Mouse (Mus musculus) hindbrain, embryonic 14.5 days (tissue): ENCODE data around the gene Kif3b. TPM values are rescaled to one million over a fixed set of nuclear protein-coding genes. Genes with fewer than 3 reads are reported as not detected.

ENCODE experiments used
- ATAC-seq: fragments of 200-750 bp; cut with Nextera tagmentation; 2 replicates; pipeline ENCODE4 v1.8.0; 2017; ENCODE audit warnings: moderate number of reproducible peaks, mild to moderate bottlenecking, moderate TSS enrichment, moderate library complexity; ENCODE audit not compliant: low FRiP score
- DNase-seq: peaks from one replicate; pipeline ENCODE4 v3.0.0-alpha.2; 2015; ENCODE audit warnings: low spot score
- H3K27ac ChIP-seq: fragments of 300-500 bp; sonication (generic); 2 replicates; pipeline ENCODE4 v1.5.1; 2014; ENCODE audit warnings: mild to moderate bottlenecking, moderate library complexity
- H3K27me3 ChIP-seq: fragments of 300-500 bp; sonication (generic); 2 replicates; pipeline ENCODE4 v1.6.1; 2014; ENCODE audit warnings: mild to moderate bottlenecking, low read length, mixed read lengths; ENCODE audit not compliant: control insufficient read depth, insufficient read depth
- H3K36me3 ChIP-seq: fragments of 300-500 bp; sonication (generic); replicated peaks from 2 replicates; pipeline ENCODE4 v1.6.1; 2014; ENCODE audit not compliant: control insufficient read depth, insufficient read depth
- H3K4me1 ChIP-seq: fragments of 300-500 bp; sonication (generic); replicated peaks from 2 replicates; pipeline ENCODE4 v1.6.1; 2014; ENCODE audit warnings: antibody characterized with exemption, low read length, mixed read lengths; ENCODE audit not compliant: control insufficient read depth, insufficient read depth
- H3K4me2 ChIP-seq: fragments of 300-500 bp; sonication (generic); replicated peaks from 2 replicates; pipeline ENCODE4 v1.6.1; 2014; ENCODE audit warnings: mild to moderate bottlenecking, moderate library complexity
- H3K4me3 ChIP-seq: fragments of 300-500 bp; sonication (generic); replicated peaks from 2 replicates; pipeline ENCODE4 v1.5.1; 2014; ENCODE audit warnings: mild to moderate bottlenecking, low read length
- H3K9ac ChIP-seq: fragments of 300-500 bp; sonication (generic); 2 replicates; pipeline ENCODE4 v1.6.1; 2014
- H3K9me3 ChIP-seq: fragments of 300-500 bp; sonication (generic); 2 replicates; pipeline ENCODE4 v1.6.1; 2016; ENCODE audit warnings: low read length; ENCODE audit not compliant: control insufficient read depth
- WGBS: fragments of 180-500 bp; shearing (Covaris S2); extraction: QIAGEN DNeasy Blood & Tissue Kit; methylation state at CpG from one replicate; pipeline ENCODE4 v1.1.7; 2014; 5-methylcytosine and 5-hydroxymethylcytosine counted together
- polyA plus RNA-seq: library from polyadenylated mRNA; unstranded; fragments of >200 nt; fragmentation: Nextera tagmentation; extraction: Ambion mirVana; gene quantifications from 2 replicates; pipeline ENCODE4 v1.2.1, GENCODE M21; 2014

Gene Kif3b
- 17.3 and 21.2 TPM in 2 replicates for polyA plus RNA-seq

DNA sequence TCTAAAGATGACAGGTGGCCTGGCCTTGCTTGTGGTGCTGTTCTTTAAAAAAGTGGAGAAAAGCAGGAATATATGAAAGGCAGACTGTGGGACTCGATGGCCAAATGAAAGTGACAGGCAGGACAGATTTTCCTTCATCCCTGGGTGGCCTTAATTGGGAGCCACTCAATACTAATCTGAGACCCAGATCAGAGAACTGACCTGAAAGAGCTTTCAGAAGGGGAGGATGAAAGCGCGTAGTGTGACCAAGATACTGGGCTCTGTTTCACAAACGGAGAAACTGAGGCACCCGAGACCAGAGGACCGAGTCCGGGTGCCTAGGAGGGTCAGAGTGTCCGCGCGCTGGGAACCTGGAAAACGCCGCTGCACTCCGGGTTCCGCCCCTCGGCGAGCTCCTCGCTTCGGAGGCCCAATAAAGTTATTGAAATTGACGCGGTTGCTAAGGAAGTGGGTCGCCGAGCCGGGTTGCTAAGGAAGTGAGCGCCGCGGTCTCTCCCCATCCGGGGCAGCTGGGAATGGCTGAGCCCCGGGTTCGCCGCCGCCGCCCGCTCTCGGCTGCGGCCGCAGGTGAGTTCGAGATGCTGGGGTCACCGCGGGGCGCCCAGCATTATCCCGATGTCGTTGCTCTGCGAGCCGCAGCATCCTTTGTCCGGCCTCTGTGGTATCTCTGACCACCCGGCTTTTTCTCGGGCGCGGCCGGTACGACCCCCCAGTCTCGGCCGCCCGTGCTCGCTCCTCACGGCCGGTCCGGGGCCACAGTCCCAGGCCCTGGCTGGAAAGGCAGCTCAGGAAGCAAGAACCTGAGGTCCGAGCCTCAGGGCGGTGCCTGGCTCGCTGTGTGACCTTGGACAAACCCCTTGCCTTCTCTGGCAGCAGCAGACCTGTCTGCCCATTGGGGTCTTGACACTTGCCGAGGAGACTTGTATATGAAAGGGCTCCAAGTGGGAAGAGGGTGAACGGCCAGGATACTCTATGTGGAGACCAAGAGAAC, at the start of gene Kif3b:
Kif3b (plus strand) TSS at position 476 of the 991 bp plus-strand sequence.
- under 1% methylated on average over 63 of the region's 63 CpGs for WGBS

DNA sequence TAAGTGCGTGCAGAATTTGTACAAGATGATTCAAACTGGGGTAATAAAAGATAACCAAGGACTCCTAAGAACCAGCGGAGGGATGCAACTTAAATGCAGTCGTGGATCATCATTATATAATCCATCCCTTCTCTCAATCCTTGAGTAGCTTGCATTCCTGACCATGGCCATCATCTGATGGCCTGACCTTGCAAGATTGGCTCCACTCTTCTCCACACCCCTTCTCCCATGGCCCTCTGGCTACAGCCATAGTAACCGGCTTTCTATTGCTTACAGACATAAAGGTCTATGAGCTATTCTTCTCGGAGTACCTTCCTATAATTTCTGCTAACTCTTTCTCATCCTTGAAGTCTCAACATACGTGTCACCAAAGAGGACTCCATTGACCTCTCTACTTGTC, 49.1 kb upstream of the Kif3b start:
- H3K4me2 ChIP-seq, result peak overlapping the region; percentile 90
- peaks cover 14% of the 10 kb centered on the region; the same call in 1 of the 2 replicates for H3K36me3 ChIP-seq
- no peaks in the 10 kb centered on the region for H3K27me3 ChIP-seq
- peak overlapping the region; percentile 98 for H3K9ac ChIP-seq
- WGBS, result 69% methylated on average over 6 of the region's 6 CpGs
- peak overlapping the region; percentile 94 for H3K4me3 ChIP-seq
- H3K9me3 ChIP-seq, result no peaks in the 10 kb centered on the region
- H3K27ac ChIP-seq, result peak overlapping the region; percentile 83; the same call in 1 of the 2 replicates
- ATAC-seq (no peak), DNase-seq (no peak)
- peaks cover 35% of the 10 kb centered on the region for H3K4me1 ChIP-seq

More for the DNA sequence above, at the start of gene Kif3b:
- Histone ChIP-seq H3K27ac (peak within 1 kb of the TSS; percentile 59; the same call in 1 of the 2 replicates), H3K4me2 (peak within 1 kb of the TSS; percentile 87), H3K4me3 (peak within 1 kb of the TSS; percentile 99), H3K4me1 (peaks cover 13% of the 10 kb centered on the region), H3K36me3 (no peaks in the 10 kb centered on the region), H3K27me3 (no peaks in the 10 kb centered on the region), H3K9me3 (no peaks in the 10 kb centered on the region), H3K9ac (peak within 1 kb of the TSS; percentile 99)
- ATAC-seq, result peak; percentile 92
- peak; percentile 92 for DNase-seq

DNA sequence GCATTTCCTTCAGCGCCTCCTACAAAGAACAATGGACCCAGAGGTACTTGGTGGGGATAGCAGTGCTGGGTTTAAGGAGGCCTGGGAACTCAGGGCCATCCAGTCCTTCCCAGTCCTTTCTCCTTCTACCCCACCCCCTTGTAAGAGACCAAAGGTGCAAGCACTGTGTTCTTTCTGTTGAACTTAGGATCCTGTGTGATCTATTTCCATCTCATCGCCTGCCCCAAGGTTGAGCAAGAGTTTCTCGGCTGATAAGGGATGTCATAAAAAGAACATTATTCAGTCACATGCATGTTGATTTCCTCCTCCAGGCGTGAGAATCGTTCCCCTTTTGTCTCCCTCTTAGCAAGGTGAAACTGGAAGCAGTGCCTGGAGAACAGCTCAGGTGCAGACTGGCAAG, 41.5 kb upstream of the Kif3b start:
- ATAC-seq (no peak), DNase-seq (no peak)
- Histone ChIP-seq H3K9me3 (no peaks in the 10 kb centered on the region), H3K27ac (no peak overlapping the region), H3K4me3 (no peak overlapping the region), H3K9ac (no peak overlapping the region), H3K27me3 (no peaks in the 10 kb centered on the region), H3K4me2 (no peak overlapping the region), H3K4me1 (no peaks in the 10 kb centered on the region), H3K36me3 (peaks cover 57% of the 10 kb centered on the region)
- WGBS, result 96% methylated on average over 5 of the region's 5 CpGs

GRCm38 (mm10) chr2:153256604-153257003, 34.6 kb upstream of the Kif3b start:
- Histone ChIP-seq H3K27me3 (no peaks in the 10 kb centered on the region), H3K9ac (no peak overlapping the region)
- WGBS, result 98% methylated on average over 2 of the region's 2 CpGs

GRCm38 (mm10) chr2:153259030-153259863, 32.0 kb upstream of the Kif3b start:
- Histone ChIP-seq H3K9ac (no peak overlapping the region), H3K4me3 (no peak overlapping the region), H3K4me1 (no peaks in the 10 kb centered on the region), H3K9me3 (no peaks in the 10 kb centered on the region), H3K4me2 (no peak overlapping the region), H3K27ac (no peak overlapping the region), H3K36me3 (peaks cover 46% of the 10 kb centered on the region), H3K27me3 (no peaks in the 10 kb centered on the region)
- no peak for DNase-seq
- ATAC-seq, result no peak
- 92% methylated on average over 12 of the region's 12 CpGs for WGBS

More at GRCm38 (mm10) chr2:153256604-153257003, 34.6 kb upstream of the Kif3b start:
- ATAC-seq (no peak), DNase-seq (no peak)
- no peaks in the 10 kb centered on the region for H3K9me3 ChIP-seq
- no peak overlapping the region for H3K4me2 ChIP-seq
- H3K27ac ChIP-seq, result no peak overlapping the region
- peaks cover 46% of the 10 kb centered on the region for H3K36me3 ChIP-seq
- H3K4me1 ChIP-seq, result no peaks in the 10 kb centered on the region
- H3K4me3 ChIP-seq, result no peak overlapping the region

- Histone ChIP-seq H3K27ac (no peak overlapping the region), H3K9ac (no peak overlapping the region), H3K4me3 (no peak overlapping the region), H3K27me3 (no peaks in the 10 kb centered on the region), H3K4me2 (no peak overlapping the region), H3K36me3 (peaks cover 49% of the 10 kb centered on the region), H3K4me1 (no peaks in the 10 kb centered on the region), H3K9me3 (no peaks in the 10 kb centered on the region)
- DNase-seq (no peak), ATAC-seq (no peak)
- 81% methylated on average over 3 of the region's 3 CpGs for WGBS
These were observed 31.1 kb upstream of the Kif3b start for GRCm38 (mm10) chr2:153259864-153260674.

DNA sequence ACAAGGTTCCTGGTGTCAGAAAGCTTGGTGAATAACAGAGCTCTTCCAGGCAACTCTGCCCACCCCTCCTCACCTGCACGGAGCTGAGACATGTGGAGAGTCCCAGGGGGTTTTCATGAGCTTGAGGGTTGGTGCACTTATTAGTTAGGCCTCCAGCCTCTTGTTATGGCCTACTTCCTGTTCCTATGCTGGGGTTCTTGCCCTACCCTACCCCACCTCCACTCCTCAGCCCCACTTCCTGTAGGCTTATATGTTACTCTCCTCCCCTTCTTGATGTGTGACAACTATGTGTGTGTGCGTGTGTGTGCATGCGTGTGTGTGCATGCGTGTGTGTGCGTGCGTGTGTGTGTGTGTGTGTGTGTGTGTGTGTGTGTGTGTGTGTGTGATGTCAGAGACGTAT, 28.2 kb upstream of the Kif3b start:
- H3K36me3 ChIP-seq, result peaks cover 69% of the 10 kb centered on the region
- WGBS, result 86% methylated on average over 7 of the region's 7 CpGs

DNA sequence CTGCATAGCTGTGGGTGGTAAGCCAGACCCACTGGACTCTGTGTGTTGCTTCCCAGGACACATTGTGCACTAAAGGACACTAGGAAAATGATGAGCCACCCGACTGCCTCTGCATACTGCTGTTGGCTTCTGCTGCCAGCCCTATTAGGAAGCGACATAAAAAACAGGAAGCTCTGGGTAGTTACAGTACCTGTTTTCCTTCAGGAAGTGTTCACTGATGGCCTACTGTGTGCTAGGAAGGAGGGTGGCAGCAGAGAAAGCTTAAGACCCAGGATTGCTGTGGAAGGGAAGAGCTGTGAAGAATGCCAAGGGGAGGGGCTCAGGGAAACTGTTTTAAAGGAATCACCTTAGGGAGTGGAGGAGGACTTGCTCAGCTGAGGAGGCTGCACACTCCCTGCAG, 23.9 kb upstream of the Kif3b start:
- no peak overlapping the region for H3K4me3 ChIP-seq
- H3K4me1 ChIP-seq, result no peaks in the 10 kb centered on the region
- no peaks in the 10 kb centered on the region for H3K9me3 ChIP-seq
- no peak overlapping the region for H3K9ac ChIP-seq
- no peak overlapping the region for H3K27ac ChIP-seq
- ATAC-seq (no peak), DNase-seq (no peak)
- 87% methylated on average over 2 of the region's 2 CpGs for WGBS
- no peak overlapping the region for H3K4me2 ChIP-seq
- H3K27me3 ChIP-seq, result no peaks in the 10 kb centered on the region
- peaks cover 44% of the 10 kb centered on the region for H3K36me3 ChIP-seq

More for the DNA sequence above, 28.2 kb upstream of the Kif3b start:
- DNase-seq, result no peak
- Histone ChIP-seq H3K4me1 (no peaks in the 10 kb centered on the region), H3K27me3 (no peaks in the 10 kb centered on the region), H3K9me3 (no peaks in the 10 kb centered on the region), H3K27ac (no peak overlapping the region), H3K4me2 (no peak overlapping the region), H3K9ac (no peak overlapping the region), H3K4me3 (no peak overlapping the region)
- no peak for ATAC-seq
